Mouse (Mus musculus): Measurements from ENCODE around the gene Cox8a. TPM values are rescaled to one million over a fixed set of nuclear protein-coding genes. Genes with fewer than 3 reads are reported as not detected.

Cox8a gene
- polyA plus RNA-seq (2015; fragmentation: Nextera tagmentation; extraction: Ambion mirVana), result 1,989 and 2,052 TPM in 2 replicates

DNA sequence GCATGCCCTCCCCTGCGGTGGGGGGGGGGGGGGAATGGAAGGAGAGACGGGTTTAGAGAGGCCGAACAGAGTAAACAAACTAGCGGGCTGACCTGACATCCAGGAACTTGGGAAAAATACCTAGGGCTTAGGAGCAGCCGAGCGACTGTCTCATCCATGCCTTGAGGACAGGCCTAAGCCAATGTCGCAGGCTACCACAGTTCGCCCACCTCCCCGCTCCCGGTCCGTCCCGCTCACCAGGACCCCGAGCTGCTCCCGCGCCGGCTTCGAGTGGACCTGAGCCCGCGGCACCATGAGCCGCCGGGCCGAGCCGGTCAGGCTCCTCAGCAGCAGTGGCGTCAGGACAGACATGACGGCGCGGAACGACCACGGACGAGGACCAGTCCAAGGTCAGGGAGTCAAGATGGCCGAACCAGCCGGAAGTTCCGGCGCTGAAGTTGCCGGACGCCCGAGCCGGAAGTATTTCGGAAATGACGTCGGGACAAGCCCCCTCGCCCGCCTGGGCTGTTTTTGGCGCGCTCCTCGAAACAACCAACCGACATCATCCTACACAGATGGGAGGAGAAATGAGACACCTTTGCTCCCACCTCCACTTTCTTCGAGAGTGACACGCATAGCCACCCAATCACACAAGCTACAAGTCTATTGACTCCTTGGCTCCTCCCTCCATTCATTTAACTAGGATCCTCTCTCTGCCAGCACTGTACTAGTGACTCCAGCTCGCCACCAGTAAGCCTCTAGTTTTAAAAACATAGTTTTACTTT lies at the start of gene Cox8a:
Gene Cox8a, minus strand, starts transcription at position 455 of the 764 bp plus-strand sequence.

DNA sequence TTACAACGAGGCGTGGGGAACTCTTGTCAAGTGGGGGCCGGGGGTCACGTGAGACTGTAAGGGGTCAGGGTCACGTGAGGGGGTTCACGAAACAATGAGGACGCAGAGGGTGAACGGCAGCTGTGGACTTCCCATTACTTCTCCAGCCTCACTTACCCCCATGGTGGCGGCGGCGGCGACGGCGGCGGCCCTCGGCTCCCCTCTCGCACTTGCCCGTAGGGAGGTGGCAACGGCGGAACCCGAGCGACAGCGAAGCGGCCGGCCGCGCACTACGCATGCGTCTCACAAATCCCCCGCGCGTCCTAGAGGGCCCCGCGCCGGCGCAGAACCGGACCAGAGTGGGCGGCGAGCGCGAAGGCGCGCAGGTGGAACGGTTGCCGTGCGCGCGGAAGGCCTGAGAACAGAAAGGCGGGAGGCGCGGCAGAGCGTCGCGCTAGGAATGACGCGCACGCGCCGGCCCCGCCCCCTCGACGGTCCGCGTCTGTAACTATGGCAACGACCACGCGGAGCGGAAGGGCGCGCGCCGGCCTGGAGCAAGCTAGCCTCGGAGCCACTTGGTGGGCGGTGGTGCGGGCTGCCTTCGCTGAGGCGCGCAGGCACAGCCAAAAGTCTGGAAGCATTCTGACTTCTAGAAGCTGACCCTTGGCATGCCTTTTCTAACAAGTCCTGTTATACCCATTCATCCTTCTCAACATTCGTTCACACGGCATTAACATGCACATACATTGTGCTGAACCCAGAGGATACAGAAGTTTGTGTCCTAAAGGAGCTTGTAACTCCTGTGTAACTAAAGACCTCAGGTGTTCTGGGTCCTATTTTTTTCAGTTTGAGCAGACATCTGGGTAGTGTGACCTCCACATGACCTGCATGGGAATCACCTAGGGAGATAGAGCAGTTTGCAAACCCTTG lies 23.6 kb upstream of the Cox8a start, which contains the start of gene Naa40:
Gene Naa40, minus strand, starts transcription at position 402 of the 909 bp plus-strand sequence.

DNA sequence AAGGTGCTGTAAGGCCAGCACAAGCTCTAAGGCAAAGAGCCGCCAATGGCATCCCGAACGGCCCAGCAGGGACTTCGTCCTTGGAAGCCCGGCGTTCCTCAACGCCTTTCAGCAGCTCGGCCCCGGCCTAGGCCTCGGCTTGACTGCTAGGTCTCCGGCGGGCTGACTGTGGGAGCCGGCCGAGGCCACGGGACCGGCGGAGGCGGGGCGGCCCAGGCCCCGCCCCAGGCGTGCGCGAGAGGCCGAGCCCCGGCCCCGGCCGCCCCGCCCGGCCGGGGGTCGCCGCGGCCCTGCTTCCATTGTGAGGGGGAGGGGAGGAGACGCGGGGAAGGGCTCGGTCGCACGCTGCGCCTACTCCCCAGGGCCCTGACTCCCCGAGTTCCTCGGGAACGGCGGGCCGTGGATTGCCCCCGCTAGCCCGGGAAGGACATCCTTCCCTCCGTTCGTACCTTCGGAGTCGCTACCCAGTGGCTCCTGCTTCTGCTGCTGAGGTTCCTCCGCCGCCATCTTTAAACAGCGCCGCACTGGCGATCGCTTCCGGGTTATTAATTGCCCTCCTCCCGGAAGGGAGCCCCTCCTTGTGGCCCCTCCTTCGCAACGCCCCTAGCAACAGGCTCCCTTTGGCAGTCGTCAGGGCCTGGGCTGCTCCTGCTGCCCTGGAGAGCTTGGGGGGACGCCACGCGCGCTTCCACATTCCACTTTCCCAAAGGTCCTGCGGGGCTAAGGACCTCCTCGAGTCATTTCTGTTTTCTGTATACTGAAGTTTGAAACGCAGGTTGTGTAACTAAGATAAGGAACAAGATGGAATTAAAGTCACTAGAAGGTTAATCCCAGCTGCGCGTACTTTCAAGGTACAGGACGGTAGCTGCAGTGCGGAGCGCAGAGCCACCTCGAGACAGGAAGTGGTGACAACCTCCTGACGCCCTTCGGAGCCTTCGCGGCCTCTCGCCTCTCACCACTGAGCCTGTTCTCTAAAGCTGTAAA lies 11.4 kb downstream of the Cox8a start, which contains the start of gene Otub1:
Gene Otub1, minus strand, starts transcription at position 564 of the 984 bp plus-strand sequence.

Other genes with a start within 250 kb of the Cox8a start
- 81.0 and 92.9 TPM in 2 replicates for gene Ppp1r14b, start 242.6 kb downstream of the Cox8a start, polyA plus RNA-seq (2015; fragmentation: Nextera tagmentation; extraction: Ambion mirVana)
- 31.8 TPM in 2 replicates for gene Plcb3, start 241.1 kb downstream of the Cox8a start, polyA plus RNA-seq (2015; fragmentation: Nextera tagmentation; extraction: Ambion mirVana)
- 74.7 and 85.4 TPM in 2 replicates for gene Fkbp2, start 237.1 kb downstream of the Cox8a start, polyA plus RNA-seq (2015; fragmentation: Nextera tagmentation; extraction: Ambion mirVana)
- 34.4 and 38.7 TPM in 2 replicates for gene Vegfb, start 230.0 kb downstream of the Cox8a start, polyA plus RNA-seq (2015; fragmentation: Nextera tagmentation; extraction: Ambion mirVana)
- gene Dnajc4, start 225.0 kb downstream of the Cox8a start, polyA plus RNA-seq (2015; fragmentation: Nextera tagmentation; extraction: Ambion mirVana), result 26.6 and 32.5 TPM in 2 replicates
- gene Nudt22, start 221.5 kb downstream of the Cox8a start, polyA plus RNA-seq (2015; fragmentation: Nextera tagmentation; extraction: Ambion mirVana), result 17.2 and 19.9 TPM in 2 replicates
- gene Trpt1, start 221.5 kb downstream of the Cox8a start, polyA plus RNA-seq (2015; fragmentation: Nextera tagmentation; extraction: Ambion mirVana), result 10.9 and 11.3 TPM in 2 replicates
- gene Fermt3, start 198.1 kb downstream of the Cox8a start, polyA plus RNA-seq (2015; fragmentation: Nextera tagmentation; extraction: Ambion mirVana), result 7.1 and 19.9 TPM in 2 replicates
- gene Stip1, start 177.6 kb downstream of the Cox8a start, polyA plus RNA-seq (2015; fragmentation: Nextera tagmentation; extraction: Ambion mirVana), result 79.0 and 85.8 TPM in 2 replicates
- 5.4 and 6.9 TPM in 2 replicates for gene Macrod1, start 160.8 kb downstream of the Cox8a start, polyA plus RNA-seq (2015; fragmentation: Nextera tagmentation; extraction: Ambion mirVana)
- 0.68 and 0.73 TPM in 2 replicates for gene Flrt1, start 111.9 kb downstream of the Cox8a start, polyA plus RNA-seq (2015; fragmentation: Nextera tagmentation; extraction: Ambion mirVana)
- 112 and 117 TPM in 2 replicates for gene Otub1, start 11.3 kb downstream of the Cox8a start, polyA plus RNA-seq (2015; fragmentation: Nextera tagmentation; extraction: Ambion mirVana)
- gene Naa40, start 23.6 kb upstream of the Cox8a start, polyA plus RNA-seq (2015; fragmentation: Nextera tagmentation; extraction: Ambion mirVana), result 17.7 and 19.7 TPM in 2 replicates
- gene Rcor2, start 49.7 kb upstream of the Cox8a start, polyA plus RNA-seq (2015; fragmentation: Nextera tagmentation; extraction: Ambion mirVana), result 1.3 and 1.6 TPM in 2 replicates
- 32.2 and 32.6 TPM in 2 replicates for gene Mark2, start 124.2 kb upstream of the Cox8a start, polyA plus RNA-seq (2015; fragmentation: Nextera tagmentation; extraction: Ambion mirVana)
- 16.6 and 19.6 TPM in 2 replicates for gene Spindoc, start 165.4 kb upstream of the Cox8a start, polyA plus RNA-seq (2015; fragmentation: Nextera tagmentation; extraction: Ambion mirVana)
- 2.1 TPM in 2 replicates for gene 2700081O15Rik, start 200.0 kb upstream of the Cox8a start, polyA plus RNA-seq (2015; fragmentation: Nextera tagmentation; extraction: Ambion mirVana)